Mouse (Mus musculus): ENCODE measurements around the gene Tmem198.

Gene Tmem198

DNA sequence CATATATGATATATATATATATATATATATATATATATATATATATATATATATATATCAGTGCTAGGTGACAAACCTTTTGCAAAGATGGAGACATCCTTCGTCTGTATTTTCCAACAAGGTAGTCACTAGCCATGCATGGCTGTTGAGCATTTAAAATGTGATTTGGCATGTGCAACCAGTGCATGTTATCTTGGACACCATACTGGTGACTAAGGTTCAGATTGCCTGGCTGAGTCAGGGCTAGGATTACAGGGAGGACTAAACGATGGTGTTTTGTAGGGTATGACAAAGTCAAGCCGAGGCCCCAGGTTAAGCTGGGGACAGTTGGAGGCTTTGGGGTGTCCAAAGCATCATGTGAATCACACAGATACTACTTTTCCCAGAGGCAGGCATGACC lies 23.9 kb upstream of the Tmem198 start:
- in situ Hi-C loops (cut with MboI, MseI): no loop called here

DNA sequence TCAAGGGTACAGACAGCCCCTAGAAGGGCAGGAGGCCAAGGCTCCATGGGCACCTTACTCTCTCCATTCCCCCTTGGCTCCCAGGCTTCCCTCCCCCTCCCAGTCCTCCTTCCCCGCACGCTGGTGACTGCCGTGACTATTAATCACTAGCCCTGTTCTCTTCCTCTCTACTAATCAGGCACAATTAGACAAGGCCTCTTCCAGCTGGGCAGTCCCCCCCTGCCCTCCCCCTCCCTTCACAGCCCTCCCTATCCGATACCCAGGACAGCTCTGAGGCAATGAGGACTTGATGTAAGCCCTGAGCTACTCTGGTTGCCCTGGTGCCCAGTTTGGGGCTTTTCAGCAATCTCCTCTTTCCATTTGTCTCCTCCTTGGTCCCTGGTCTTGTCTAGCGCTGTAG lies 23.4 kb upstream of the Tmem198 start:
- in situ Hi-C loops (cut with MboI, MseI): no loop called here

DNA sequence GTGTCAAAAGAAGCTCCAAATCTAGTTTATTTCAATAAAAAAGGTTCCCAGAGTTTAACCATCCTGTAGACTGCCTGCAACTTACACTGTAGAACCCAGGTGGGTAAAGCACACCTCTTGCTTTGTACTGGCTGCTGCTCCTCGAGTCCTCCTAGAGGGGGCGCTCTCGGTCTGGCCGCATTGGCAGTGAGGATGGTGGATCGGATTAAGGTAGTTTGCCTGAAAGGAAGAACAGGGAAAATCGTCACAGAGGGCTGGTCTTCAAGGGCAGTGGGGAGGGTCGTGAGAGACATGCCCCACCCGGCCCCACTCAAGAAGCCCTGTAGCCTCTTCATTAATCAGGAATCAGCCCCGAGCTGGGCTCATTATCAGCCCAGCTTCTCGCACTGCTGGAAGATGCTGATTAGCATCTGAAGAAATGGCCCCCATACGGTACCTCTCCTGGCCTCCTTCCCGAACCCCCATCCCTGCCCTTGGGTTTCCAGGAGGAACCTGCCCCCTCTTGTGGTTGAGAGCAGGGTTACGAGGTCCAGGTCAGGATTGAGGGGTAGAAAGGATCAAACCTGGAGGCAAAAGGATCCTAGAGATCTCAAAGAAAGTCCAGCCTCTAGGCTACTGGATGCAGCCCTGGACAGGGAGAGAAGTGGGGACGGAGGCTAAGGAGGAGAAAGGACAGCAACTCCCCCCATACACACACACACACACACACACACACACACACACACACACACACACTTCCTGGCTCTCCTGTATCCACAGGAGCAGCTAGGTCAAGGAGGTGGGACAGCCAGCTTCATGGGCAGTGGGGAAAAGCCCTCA lies 22.4 kb upstream of the Tmem198 start:
- in situ Hi-C loops (cut with MboI, MseI): no loop called here

GRCm38 (mm10) chr1:75457710-75458024 lies 21.7 kb upstream of the Tmem198 start:
- in situ Hi-C loops (cut with MboI, MseI): no loop called here

GRCm38 (mm10) chr1:75458025-75458788 lies 21.1 kb upstream of the Tmem198 start:
- in situ Hi-C loops (cut with MboI, MseI): no loop called here

DNA sequence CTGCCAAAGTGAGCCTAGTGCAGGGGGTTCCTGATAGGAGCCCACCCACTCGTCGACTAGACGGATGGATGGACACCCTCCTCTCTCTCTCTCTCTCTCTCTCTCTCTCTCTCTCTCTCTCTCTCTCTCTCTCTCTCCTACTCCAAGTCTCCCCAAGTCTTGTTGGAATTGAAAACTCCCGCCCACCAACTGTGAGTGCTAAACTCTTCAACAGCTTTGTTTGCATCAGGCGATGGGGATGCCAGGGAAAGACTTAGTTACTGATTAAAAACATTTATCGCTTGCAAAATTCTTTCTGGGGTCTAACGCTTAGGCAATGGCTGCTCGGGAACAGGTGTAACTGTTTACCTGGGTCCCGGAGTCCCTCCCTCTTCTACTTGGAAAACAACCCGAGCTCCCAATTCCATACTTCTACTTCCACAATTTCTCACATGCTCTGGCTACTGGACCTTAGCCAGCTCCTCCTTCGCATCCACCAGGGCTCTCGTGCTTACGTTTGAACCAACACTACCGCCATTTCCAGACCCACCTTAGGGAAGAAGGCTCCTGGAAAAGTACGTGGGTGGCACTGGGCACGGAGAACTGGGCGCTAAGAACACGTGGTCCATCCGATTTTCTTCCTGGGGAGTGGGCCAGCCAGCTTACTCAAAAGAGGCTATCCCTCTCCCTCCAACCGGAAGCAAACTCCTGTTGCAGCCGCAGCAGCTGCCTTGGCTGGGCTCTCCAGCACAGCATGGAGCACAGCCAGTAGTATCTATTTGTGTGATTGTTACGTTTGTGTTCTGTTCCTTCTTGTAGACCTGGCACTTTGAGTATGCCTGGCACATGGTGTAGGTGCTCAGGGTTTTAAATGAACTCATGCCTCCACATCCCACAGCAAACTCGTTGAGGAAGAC lies 20.3 kb upstream of the Tmem198 start:
- in situ Hi-C loops (cut with MboI, MseI): no loop called here

DNA sequence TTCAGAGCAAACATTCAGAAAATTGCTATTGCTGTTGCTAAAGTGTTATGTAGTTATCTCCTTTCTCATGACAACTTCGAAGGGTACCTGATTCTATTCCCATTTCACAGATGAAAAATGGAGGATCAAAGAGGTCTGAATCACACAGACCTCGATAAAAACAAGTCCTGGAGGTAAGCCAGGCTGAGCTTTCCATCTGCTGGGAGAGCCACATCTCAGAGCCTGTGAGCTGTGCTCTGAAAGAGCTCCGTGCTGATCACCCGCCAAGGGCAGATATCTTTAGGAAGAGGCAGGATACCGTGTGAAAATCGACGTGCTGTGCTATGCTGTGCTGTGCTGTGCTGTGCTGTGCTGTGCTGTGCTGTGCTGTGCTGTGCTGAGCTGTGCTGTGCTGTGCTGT lies 19.0 kb upstream of the Tmem198 start:
- in situ Hi-C loops (cut with MboI, MseI): loop anchor here (5.0 to 10.0 kb wide), 3 partner anchors 58 to 405 kb away; partner anchors contain the start of gene Nhej1 (in 1 of the 2)

DNA sequence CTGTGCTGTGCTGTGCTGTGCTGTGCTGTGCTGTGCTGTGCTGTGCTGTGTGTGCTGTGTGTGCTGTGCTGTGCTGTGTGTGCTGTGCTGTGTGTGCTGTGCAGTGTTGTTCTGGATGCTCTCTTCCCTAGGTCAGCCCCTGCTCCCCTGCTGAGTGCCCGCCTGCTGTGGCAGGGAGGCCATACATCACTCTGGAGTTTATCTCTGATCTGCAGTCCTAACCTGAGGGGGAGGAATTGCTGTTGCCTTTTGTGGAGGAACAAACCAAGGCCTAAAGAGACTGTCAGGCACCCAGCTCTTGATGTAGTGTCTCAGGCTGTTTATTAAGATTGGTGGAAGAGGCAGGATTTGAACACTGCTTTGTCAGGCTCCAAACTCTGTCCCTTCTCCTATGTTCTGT lies 16.7 kb upstream of the Tmem198 start:
- in situ Hi-C loops (cut with MboI, MseI): loop anchor here (5.0 to 10.0 kb wide), 3 partner anchors 60 to 408 kb away; partner anchors contain the start of gene Nhej1 (in 1 of the 2)

GRCm38 (mm10) chr1:75463652-75464204 lies 15.6 kb upstream of the Tmem198 start:
- in situ Hi-C loops (cut with MboI, MseI): loop anchor here (5.0 to 10.0 kb wide), 3 partner anchors 61 to 409 kb away; partner anchors contain the start of gene Nhej1 (in 1 of the 2)

- in situ Hi-C loops (cut with MboI, MseI): loop anchor here (5.0 to 10.0 kb wide), 4 partner anchors 120 to 825 kb away; partner anchors contain the start of gene Nhej1 (in 1 of the 2)
Measured at GRCm38 (mm10) chr1:75467215-75467927, 12.0 kb upstream of the Tmem198 start.

- in situ Hi-C loops (cut with MboI, MseI): loop anchor here (5.0 to 10.0 kb wide), 4 partner anchors 122 to 827 kb away; partner anchors contain the start of gene Nhej1 (in 1 of the 2)
Measured at GRCm38 (mm10) chr1:75469287-75469825, 10.0 kb upstream of the Tmem198 start.

- in situ Hi-C loops (cut with MboI, MseI): loop anchor here (5.0 to 25.0 kb wide), 2 partner anchors 86 to 1089 kb away; partner anchors contain the start of genes Ctdsp1 (in 1 of the 2) and Slc11a1 (in 1 of the 2)
Measured at GRCm38 (mm10) chr1:75476441-75476840, 2.9 kb upstream of the Tmem198 start.

DNA sequence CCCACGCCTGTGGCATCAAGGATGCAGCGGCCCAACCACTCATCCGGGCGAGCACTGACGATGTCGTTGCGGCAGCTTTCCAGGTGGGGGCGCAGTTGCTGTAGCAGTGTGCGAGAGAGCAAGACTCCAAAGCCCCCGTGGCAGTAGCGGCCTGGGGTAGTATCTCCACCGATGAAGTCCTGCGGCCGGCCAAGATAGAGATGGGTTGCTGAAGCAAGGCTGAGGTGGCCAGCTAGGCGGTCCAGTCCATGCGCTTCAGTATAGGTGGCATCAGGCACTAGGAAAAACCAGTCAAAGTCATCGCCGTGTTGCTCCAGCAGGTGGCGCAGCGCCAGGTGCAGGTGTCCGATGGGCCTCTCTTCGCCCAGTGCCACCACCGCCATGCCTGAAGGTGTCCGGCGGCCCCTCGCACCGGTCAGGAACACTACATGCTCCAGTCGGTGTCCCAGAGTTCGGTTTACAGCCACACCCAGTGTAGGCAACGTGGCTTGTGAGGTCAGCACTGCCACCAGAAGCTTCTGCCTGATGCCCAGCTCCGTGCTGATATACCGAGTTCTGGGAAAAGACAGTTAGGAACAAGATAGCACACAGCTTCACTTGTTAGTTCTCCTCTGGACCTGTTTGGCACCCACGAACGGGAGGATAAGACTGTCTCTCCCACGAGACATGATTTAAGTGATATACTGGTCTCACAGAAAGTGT lies 1.9 kb upstream of the Tmem198 start:
- in situ Hi-C loops (cut with MboI, MseI): loop anchor here (5.0 to 25.0 kb wide), 2 partner anchors 85 to 1090 kb away; partner anchors contain the start of genes Ctdsp1 (in 1 of the 2) and Slc11a1 (in 1 of the 2)

DNA sequence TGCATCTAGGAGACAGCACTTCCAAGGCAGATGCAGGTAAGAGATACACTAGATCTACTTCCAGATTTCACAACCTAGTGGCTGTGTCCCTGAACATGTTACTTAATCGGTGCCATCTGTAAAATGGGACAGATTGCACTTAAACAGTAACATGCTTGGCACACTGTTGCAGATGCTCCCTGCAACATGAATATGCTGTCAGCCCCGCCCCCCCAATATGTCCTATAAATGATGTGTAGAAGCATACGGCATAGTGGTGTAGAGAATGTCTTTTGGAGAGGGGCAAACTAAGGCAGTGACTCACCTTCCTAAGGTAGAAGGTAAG lies 1.4 kb upstream of the Tmem198 start:
- in situ Hi-C loops (cut with MboI, MseI): loop anchor here (5.0 to 25.0 kb wide), 2 partner anchors 84 to 1091 kb away; partner anchors contain the start of genes Ctdsp1 (in 1 of the 2) and Slc11a1 (in 1 of the 2)

- in situ Hi-C loops (cut with MboI, MseI): loop anchor here (5.0 to 25.0 kb wide), 2 partner anchors 84 to 1091 kb away; partner anchors contain the start of genes Ctdsp1 (in 1 of the 2) and Slc11a1 (in 1 of the 2)
Measured at GRCm38 (mm10) chr1:75478497-75478896, 835 bp upstream of the Tmem198 start.

GRCm38 (mm10) chr1:75479635-75479989 lies 280 bp downstream of the Tmem198 start:
- in situ Hi-C loops (cut with MboI, MseI): loop anchor here (5.0 to 25.0 kb wide), 2 partner anchors 83 to 1092 kb away; partner anchors contain the start of genes Ctdsp1 (in 1 of the 2) and Slc11a1 (in 1 of the 2)

DNA sequence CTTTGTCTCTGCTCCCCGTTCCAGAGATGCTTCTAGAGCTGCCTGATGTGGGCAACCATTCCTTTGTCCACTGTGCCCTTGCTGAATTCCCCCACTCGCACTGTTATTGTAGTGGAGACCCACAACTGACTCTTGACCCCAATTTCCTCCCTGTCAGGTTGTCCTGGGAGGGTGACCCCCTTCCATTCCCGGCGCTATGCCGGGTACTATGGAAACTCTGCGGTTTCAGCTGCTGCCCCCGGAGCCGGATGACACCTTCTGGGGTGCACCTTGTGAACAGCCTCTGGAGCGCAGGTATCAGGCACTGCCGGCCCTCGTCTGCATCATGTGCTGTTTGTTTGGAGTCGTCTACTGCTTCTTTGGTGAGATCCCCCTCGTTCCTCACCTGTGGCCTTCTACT lies 704 bp downstream of the Tmem198 start:
- in situ Hi-C loops (cut with MboI, MseI): loop anchor here in 1 of 2 experiments (25.0 kb wide), 1 partner anchor 1093 kb away; the partner anchor contains the start of genes Ctdsp1 and Slc11a1

DNA sequence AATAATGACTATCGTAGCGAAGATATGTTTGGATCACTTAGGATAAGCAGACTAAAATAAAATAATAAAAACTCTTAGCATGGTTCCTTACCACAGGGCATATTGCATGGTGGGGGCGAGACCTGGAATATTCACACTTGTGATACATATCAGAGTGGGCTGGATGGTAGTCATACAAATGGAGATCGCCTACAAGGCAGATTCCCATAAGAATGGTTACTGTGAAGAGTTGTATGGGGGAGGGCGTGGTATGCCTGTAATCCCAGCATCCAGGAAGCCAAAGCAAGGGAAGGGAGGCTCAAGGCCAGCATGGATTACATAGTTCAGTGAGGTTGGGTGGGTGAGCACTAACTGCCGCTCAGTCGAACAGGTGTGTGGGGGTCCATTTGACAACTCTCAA lies 1.4 kb downstream of the Tmem198 start:
- in situ Hi-C loops (cut with MboI, MseI): loop anchor here in 1 of 2 experiments (25.0 kb wide), 1 partner anchor 1093 kb away; the partner anchor contains the start of genes Ctdsp1 and Slc11a1

GRCm38 (mm10) chr1:75486561-75486960 lies 7.2 kb downstream of the Tmem198 start:
- in situ Hi-C loops (cut with MboI, MseI): loop anchor here in 1 of 2 experiments (25.0 kb wide), 1 partner anchor 1099 kb away; the partner anchor contains the start of genes Ctdsp1 and Slc11a1
